Mouse (Mus musculus): Measurements from ENCODE around the gene R3hdm1. TPM values are rescaled to one million over a fixed set of nuclear protein-coding genes. Genes with fewer than 3 reads are reported as not detected.

Gene R3hdm1
- polyA plus RNA-seq, 1 experiment = 151 TPM

DNA sequence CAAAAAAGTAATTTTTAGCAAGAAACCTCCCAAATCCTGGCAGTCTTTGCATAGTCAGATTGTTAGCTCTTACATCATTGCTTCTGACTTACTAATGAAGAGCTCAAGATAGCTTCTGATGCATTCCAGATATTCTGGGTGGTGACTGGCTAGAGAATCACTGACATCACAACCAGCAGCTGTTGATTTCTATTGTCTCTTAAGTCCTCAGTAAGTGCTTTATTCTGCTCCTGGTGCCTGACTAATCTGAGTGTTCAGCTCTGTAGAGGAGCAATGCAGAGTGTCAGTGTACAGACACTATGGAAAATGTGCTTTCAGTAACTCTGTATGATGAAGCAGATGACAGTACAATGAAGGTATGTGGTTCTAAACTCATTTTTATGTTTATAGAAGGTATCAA, 38.6 kb downstream of the R3hdm1 start:
- Histone ChIP-seq H3K4me1 (ENCODE audit: control insufficient read depth, insufficient read depth, low read length) (no peaks in the 10 kb centered on the region), H3K4me3 (ENCODE audit: low read depth, low read length) (no peak overlapping the region), H3K27ac (ENCODE audit: insufficient read depth, low read length) (no peak overlapping the region), H3K27me3 (ENCODE audit: control insufficient read depth, insufficient read depth, low read length, poor library complexity, severe bottlenecking) (no peaks in the 10 kb centered on the region), H3K9me3 (replicated peaks; ENCODE audit: control insufficient read depth, insufficient read depth, low read length, poor library complexity, severe bottlenecking) (no peaks in the 10 kb centered on the region), H3K9ac (ENCODE audit: low read depth, poor library complexity, severe bottlenecking) (no peak overlapping the region), H3K36me3 (ENCODE audit: control insufficient read depth, insufficient read depth, low read length, poor library complexity, severe bottlenecking) (no peaks in the 10 kb centered on the region)
- TF ChIP-seq EP300 (IDR thresholded peaks at IDR 0.05; ENCODE audit: insufficient read depth, low read depth, low read length) (no peak), CTCF (IDR thresholded peaks at IDR 0.05; ENCODE audit: low read depth, low read length) (no peak), POLR2A (IDR thresholded peaks at IDR 0.05; ENCODE audit: insufficient read depth, low read length) (no peak)

DNA sequence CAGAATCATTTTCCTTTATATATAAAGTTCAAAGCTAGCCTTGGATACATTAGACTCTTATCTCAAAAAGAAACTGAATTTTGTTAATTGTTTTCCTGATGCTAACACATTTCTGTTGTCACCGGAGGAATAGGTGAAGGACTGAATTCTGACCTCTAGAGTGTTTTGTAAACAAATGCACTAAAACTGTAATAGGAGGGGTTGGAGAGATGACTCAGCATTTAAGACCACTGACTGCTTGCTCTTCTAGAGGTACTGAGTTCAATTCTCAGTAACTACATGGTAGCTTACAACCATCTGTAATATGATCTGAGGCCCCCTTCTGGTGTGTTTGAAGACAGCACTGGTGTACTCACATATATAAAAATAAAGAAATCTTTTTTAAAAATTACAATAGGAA, 63.9 kb downstream of the R3hdm1 start:
- TF ChIP-seq EP300 (IDR thresholded peaks at IDR 0.05; ENCODE audit: insufficient read depth, low read depth, low read length) (no peak), CTCF (IDR thresholded peaks at IDR 0.05; ENCODE audit: low read depth, low read length) (no peak), POLR2A (IDR thresholded peaks at IDR 0.05; ENCODE audit: insufficient read depth, low read length) (no peak)
- H3K9me3 ChIP-seq (replicated peaks; ENCODE audit: control insufficient read depth, insufficient read depth, low read length, poor library complexity, severe bottlenecking) = no peaks in the 10 kb centered on the region
- no peak overlapping the region for H3K27ac ChIP-seq (ENCODE audit: insufficient read depth, low read length)
- H3K27me3 ChIP-seq (ENCODE audit: control insufficient read depth, insufficient read depth, low read length, poor library complexity, severe bottlenecking) = no peaks in the 10 kb centered on the region
- no peak overlapping the region for H3K4me3 ChIP-seq (ENCODE audit: low read depth, low read length)
- H3K36me3 ChIP-seq (ENCODE audit: control insufficient read depth, insufficient read depth, low read length, poor library complexity, severe bottlenecking) = no peaks in the 10 kb centered on the region
- no peaks in the 10 kb centered on the region for H3K4me1 ChIP-seq (ENCODE audit: control insufficient read depth, insufficient read depth, low read length)
- H3K9ac ChIP-seq (ENCODE audit: low read depth, poor library complexity, severe bottlenecking) = no peak overlapping the region

DNA sequence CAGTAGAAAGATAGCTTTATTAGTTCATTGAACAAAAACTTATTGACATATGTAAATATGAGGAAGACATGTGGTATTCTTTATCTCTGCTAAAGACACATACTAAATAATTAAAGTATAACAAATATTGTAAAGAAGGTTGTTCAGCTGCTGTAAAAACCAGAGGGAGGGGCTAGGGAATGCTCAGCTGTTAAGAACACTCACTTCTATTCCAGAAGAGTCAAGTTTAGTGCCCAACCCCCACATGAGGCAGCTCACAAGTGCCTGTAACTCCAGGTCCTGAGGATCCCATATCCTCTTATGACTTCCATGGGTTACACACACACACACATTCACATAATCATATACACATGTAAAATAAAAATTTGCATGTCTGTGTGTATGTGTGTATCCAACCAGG, 67.0 kb downstream of the R3hdm1 start:
- no peak overlapping the region for H3K4me3 ChIP-seq (ENCODE audit: low read depth, low read length)
- TF ChIP-seq CTCF (IDR thresholded peaks at IDR 0.05; ENCODE audit: low read depth, low read length) (no peak), POLR2A (IDR thresholded peaks at IDR 0.05; ENCODE audit: insufficient read depth, low read length) (no peak), EP300 (IDR thresholded peaks at IDR 0.05; ENCODE audit: insufficient read depth, low read depth, low read length) (no peak)
- no peaks in the 10 kb centered on the region for H3K4me1 ChIP-seq (ENCODE audit: control insufficient read depth, insufficient read depth, low read length)
- no peaks in the 10 kb centered on the region for H3K9me3 ChIP-seq (replicated peaks; ENCODE audit: control insufficient read depth, insufficient read depth, low read length, poor library complexity, severe bottlenecking)
- peaks cover 3% of the 10 kb centered on the region; the same call in 1 of the 2 replicates for H3K36me3 ChIP-seq (ENCODE audit: control insufficient read depth, insufficient read depth, low read length, poor library complexity, severe bottlenecking)
- H3K27ac ChIP-seq (ENCODE audit: insufficient read depth, low read length) = no peak overlapping the region
- H3K27me3 ChIP-seq (ENCODE audit: control insufficient read depth, insufficient read depth, low read length, poor library complexity, severe bottlenecking) = no peaks in the 10 kb centered on the region
- no peak overlapping the region for H3K9ac ChIP-seq (ENCODE audit: low read depth, poor library complexity, severe bottlenecking)

DNA sequence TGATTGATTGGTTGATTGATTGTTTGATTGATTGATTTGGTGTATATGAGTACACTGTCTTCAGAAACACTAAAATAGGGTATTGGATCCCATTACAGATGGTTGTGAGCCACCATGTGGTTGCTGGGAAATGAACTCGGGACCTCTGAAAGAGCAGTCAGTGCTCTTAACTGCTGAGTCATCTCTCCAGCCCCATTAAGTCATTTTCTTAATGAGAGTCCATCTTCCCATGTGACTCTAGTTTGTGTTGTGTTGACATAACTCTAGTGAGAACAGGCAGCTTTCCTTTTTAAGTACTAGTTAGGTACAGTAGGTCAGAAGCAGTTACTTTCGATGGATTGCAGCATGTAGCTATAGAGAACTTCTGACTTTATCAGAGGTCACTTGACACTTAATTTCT, 88.3 kb downstream of the R3hdm1 start:
- Histone ChIP-seq H3K4me1 (ENCODE audit: control insufficient read depth, insufficient read depth, low read length) (peaks cover 2% of the 10 kb centered on the region), H3K9me3 (replicated peaks; ENCODE audit: control insufficient read depth, insufficient read depth, low read length, poor library complexity, severe bottlenecking) (no peaks in the 10 kb centered on the region), H3K27ac (ENCODE audit: insufficient read depth, low read length) (no peak overlapping the region), H3K4me3 (ENCODE audit: low read depth, low read length) (no peak overlapping the region), H3K36me3 (ENCODE audit: control insufficient read depth, insufficient read depth, low read length, poor library complexity, severe bottlenecking) (peaks cover 19% of the 10 kb centered on the region), H3K9ac (ENCODE audit: low read depth, poor library complexity, severe bottlenecking) (no peak overlapping the region), H3K27me3 (ENCODE audit: control insufficient read depth, insufficient read depth, low read length, poor library complexity, severe bottlenecking) (no peaks in the 10 kb centered on the region)
- no peak for TF ChIP-seq EP300 (IDR thresholded peaks at IDR 0.05; ENCODE audit: insufficient read depth, low read depth, low read length)
- TF ChIP-seq POLR2A (IDR thresholded peaks at IDR 0.05; ENCODE audit: insufficient read depth, low read length) = no peak
- TF ChIP-seq CTCF (IDR thresholded peaks at IDR 0.05; ENCODE audit: low read depth, low read length) = no peak

DNA sequence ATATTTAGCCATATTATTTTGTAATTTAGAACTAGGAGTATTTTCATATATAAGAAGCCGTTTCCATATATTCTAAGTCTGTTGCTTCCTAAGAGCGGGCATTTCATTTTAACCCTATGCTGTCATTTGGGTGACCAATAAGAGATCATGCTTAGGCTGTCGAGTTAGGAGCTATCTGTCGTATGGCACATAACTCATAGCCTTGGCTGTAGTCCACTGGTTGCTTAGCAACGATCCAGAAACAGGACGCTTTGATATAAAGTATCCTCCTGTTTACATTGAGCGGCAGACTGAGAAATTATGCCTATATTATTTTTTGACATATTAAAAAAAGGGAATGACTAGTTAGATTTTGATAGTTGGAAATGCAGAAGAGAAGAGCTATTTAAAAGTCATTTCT, 89.3 kb downstream of the R3hdm1 start:
- H3K4me3 ChIP-seq (ENCODE audit: low read depth, low read length) = no peak overlapping the region
- no peak overlapping the region for H3K27ac ChIP-seq (ENCODE audit: insufficient read depth, low read length)
- H3K36me3 ChIP-seq (ENCODE audit: control insufficient read depth, insufficient read depth, low read length, poor library complexity, severe bottlenecking) = peaks cover 16% of the 10 kb centered on the region
- no peaks in the 10 kb centered on the region for H3K9me3 ChIP-seq (replicated peaks; ENCODE audit: control insufficient read depth, insufficient read depth, low read length, poor library complexity, severe bottlenecking)
- no peak overlapping the region for H3K9ac ChIP-seq (ENCODE audit: low read depth, poor library complexity, severe bottlenecking)
- H3K27me3 ChIP-seq (ENCODE audit: control insufficient read depth, insufficient read depth, low read length, poor library complexity, severe bottlenecking) = no peaks in the 10 kb centered on the region
- TF ChIP-seq CTCF (IDR thresholded peaks at IDR 0.05; ENCODE audit: low read depth, low read length) = no peak
- TF ChIP-seq POLR2A (IDR thresholded peaks at IDR 0.05; ENCODE audit: insufficient read depth, low read length) = no peak
- TF ChIP-seq EP300 (IDR thresholded peaks at IDR 0.05; ENCODE audit: insufficient read depth, low read depth, low read length) = no peak
- peaks cover 2% of the 10 kb centered on the region for H3K4me1 ChIP-seq (ENCODE audit: control insufficient read depth, insufficient read depth, low read length)

DNA sequence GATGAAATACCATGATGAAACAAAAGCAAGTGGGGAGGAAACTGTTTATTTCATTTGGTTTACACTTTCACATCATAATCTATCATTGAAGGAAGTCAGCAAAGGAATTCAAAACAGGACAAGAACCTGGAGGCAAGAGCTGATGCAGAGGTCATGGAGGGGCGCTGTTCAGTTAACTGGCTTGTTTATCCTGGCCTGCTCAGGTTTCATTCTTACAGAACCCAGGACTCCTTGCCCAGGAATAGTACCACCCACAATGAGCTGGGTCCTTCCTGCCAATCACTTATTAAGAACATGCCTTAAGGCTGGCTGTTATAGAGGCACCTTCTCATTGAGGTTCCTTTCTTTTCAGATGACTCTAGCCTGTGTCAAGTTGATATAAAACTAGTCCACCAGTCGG, 90.9 kb downstream of the R3hdm1 start:
- H3K27ac ChIP-seq (ENCODE audit: insufficient read depth, low read length) = no peak overlapping the region
- TF ChIP-seq POLR2A (IDR thresholded peaks at IDR 0.05; ENCODE audit: insufficient read depth, low read length) (no peak), EP300 (IDR thresholded peaks at IDR 0.05; ENCODE audit: insufficient read depth, low read depth, low read length) (no peak), CTCF (IDR thresholded peaks at IDR 0.05; ENCODE audit: low read depth, low read length) (no peak)
- H3K9ac ChIP-seq (ENCODE audit: low read depth, poor library complexity, severe bottlenecking) = no peak overlapping the region
- H3K27me3 ChIP-seq (ENCODE audit: control insufficient read depth, insufficient read depth, low read length, poor library complexity, severe bottlenecking) = no peaks in the 10 kb centered on the region
- H3K36me3 ChIP-seq (ENCODE audit: control insufficient read depth, insufficient read depth, low read length, poor library complexity, severe bottlenecking) = peaks cover 18% of the 10 kb centered on the region
- no peak overlapping the region for H3K4me3 ChIP-seq (ENCODE audit: low read depth, low read length)
- no peaks in the 10 kb centered on the region for H3K9me3 ChIP-seq (replicated peaks; ENCODE audit: control insufficient read depth, insufficient read depth, low read length, poor library complexity, severe bottlenecking)
- H3K4me1 ChIP-seq (ENCODE audit: control insufficient read depth, insufficient read depth, low read length) = peaks cover 2% of the 10 kb centered on the region
